Mouse (Mus musculus) liver, postnatal 0 days (tissue): ENCODE results near the gene 0610040J01Rik. TPM values are rescaled to one million over a fixed set of nuclear protein-coding genes. Genes with fewer than 3 reads are reported as not detected.

Experiments used
- ATAC-seq: fragments of 200-750 bp; cut with Nextera tagmentation; 2 replicates; pipeline ENCODE4 v1.8.0; 2017; ENCODE audit warnings: mild to moderate bottlenecking, moderate library complexity
- DNase-seq: peaks from one replicate; pipeline ENCODE4 v3.0.0-alpha.2; 2016
- H3K27ac ChIP-seq: fragments of 300-500 bp; sonication (generic); 2 replicates; pipeline ENCODE4 v1.5.1; 2014; ENCODE audit warnings: antibody characterized with exemption, moderate library complexity, mild to moderate bottlenecking, low read depth
- H3K27me3 ChIP-seq: fragments of 300-500 bp; sonication (generic); 2 replicates; pipeline ENCODE4 v1.6.1; 2014; ENCODE audit warnings: low read length, control low read depth, mixed read lengths; ENCODE audit not compliant: insufficient read depth
- H3K36me3 ChIP-seq: fragments of 300-500 bp; sonication (generic); replicated peaks from 2 replicates; pipeline ENCODE4 v1.6.1; 2014; ENCODE audit warnings: mild to moderate bottlenecking, control low read depth, low read length, moderate library complexity, mixed read lengths; ENCODE audit not compliant: insufficient read depth
- H3K4me1 ChIP-seq: fragments of 300-500 bp; sonication (generic); 2 replicates; pipeline ENCODE4 v1.6.1; 2014; ENCODE audit warnings: antibody characterized with exemption, mild to moderate bottlenecking, control low read depth; ENCODE audit not compliant: insufficient read depth
- H3K4me2 ChIP-seq: fragments of 300-500 bp; sonication (generic); 2 replicates; pipeline ENCODE4 v1.6.1; 2014; ENCODE audit warnings: low read depth, mild to moderate bottlenecking, low read length, moderate library complexity, mixed read lengths
- H3K4me3 ChIP-seq: fragments of 300-500 bp; sonication (generic); 2 replicates; pipeline ENCODE4 v1.5.1; 2014; ENCODE audit warnings: low read depth, low read length
- H3K9ac ChIP-seq: fragments of 300-500 bp; sonication (generic); replicated peaks from 2 replicates; pipeline ENCODE4 v1.6.1; 2014; ENCODE audit warnings: mild to moderate bottlenecking, moderate library complexity
- H3K9me3 ChIP-seq: fragments of 300-500 bp; sonication (generic); 2 replicates; pipeline ENCODE4 v1.6.1; 2016; ENCODE audit warnings: mild to moderate bottlenecking, control low read depth, low read length, mixed read lengths
- CTCF ChIP-seq: sonication (generic); IDR thresholded peaks from 2 replicates; pipeline ENCODE4 v1.5.1; 2016; ENCODE audit warnings: antibody characterized with exemption, low read depth
- EP300 ChIP-seq: IDR thresholded peaks from 2 replicates; pipeline ENCODE4 v1.6.1; 2016; ENCODE audit warnings: antibody characterized with exemption, low read depth, mild to moderate bottlenecking
- WGBS: fragments of 180-500 bp; shearing (Covaris S2); extraction: QIAGEN DNeasy Blood & Tissue Kit; methylation state at CpG from one replicate; pipeline ENCODE4 v1.1.7; 2014; ENCODE audit not compliant: insufficient replicate concordance; 5-methylcytosine and 5-hydroxymethylcytosine counted together
- polyA plus RNA-seq: library from polyadenylated mRNA; unstranded; fragments of >200 nt; fragmentation: Nextera tagmentation; extraction: Ambion mirVana; gene quantifications from 2 replicates; pipeline ENCODE4 v1.2.1, GENCODE M21; 2015

0610040J01Rik gene
- polyA plus RNA-seq, 1 experiment from 2014 or later = 31.7 TPM

GRCm38 (mm10) chr5:63773603-63774002 lies 38.6 kb upstream of the 0610040J01Rik start:
- H3K4me3 ChIP-seq = no peak overlapping the region
- 70% methylated on average over 1 of the region's 1 CpGs for WGBS
- no peaks in the 10 kb centered on the region for H3K4me1 ChIP-seq
- no peaks in the 10 kb centered on the region for H3K9me3 ChIP-seq
- no peak for DNase-seq
- no peak for ATAC-seq
- no peaks in the 10 kb centered on the region for H3K27me3 ChIP-seq
- no peaks in the 10 kb centered on the region for H3K36me3 ChIP-seq
- no peak for TF ChIP-seq EP300
- TF ChIP-seq CTCF = no peak
- no peak overlapping the region for H3K27ac ChIP-seq
- no peak overlapping the region for H3K9ac ChIP-seq
- no peak overlapping the region for H3K4me2 ChIP-seq

- Histone ChIP-seq H3K4me1 (no peaks in the 10 kb centered on the region), H3K4me2 (peak overlapping the region; percentile 52), H3K4me3 (no peak overlapping the region), H3K9me3 (no peaks in the 10 kb centered on the region), H3K36me3 (no peaks in the 10 kb centered on the region), H3K27ac (peak overlapping the region; percentile 48; the same call in 1 of the 2 replicates), H3K27me3 (no peaks in the 10 kb centered on the region), H3K9ac (no peak overlapping the region)
- WGBS = 52% methylated on average over 10 of the region's 10 CpGs
- peak; percentile 70 for ATAC-seq
- no peak for TF ChIP-seq CTCF
- no peak for TF ChIP-seq EP300
- DNase-seq = peak; percentile 27
These were observed 23.9 kb upstream of the 0610040J01Rik start for GRCm38 (mm10) chr5:63788156-63788826.

- Histone ChIP-seq H3K4me1 (peaks cover 17% of the 10 kb centered on the region), H3K27me3 (no peaks in the 10 kb centered on the region), H3K9me3 (no peaks in the 10 kb centered on the region), H3K4me3 (peak overlapping the region; percentile 61), H3K9ac (peak overlapping the region; percentile 63), H3K36me3 (no peaks in the 10 kb centered on the region), H3K4me2 (peak overlapping the region; percentile 94), H3K27ac (peak overlapping the region; percentile 84)
- no peak for TF ChIP-seq EP300
- no peak for TF ChIP-seq CTCF
- WGBS = 1% methylated on average over 26 of the region's 26 CpGs
- DNase-seq (no peak), ATAC-seq (no peak)
These were observed 324 bp downstream of the 0610040J01Rik start for GRCm38 (mm10) chr5:63812509-63812865.

GRCm38 (mm10) chr5:63816643-63817042 lies 4.5 kb downstream of the 0610040J01Rik start:
- Histone ChIP-seq H3K4me3 (no peak overlapping the region), H3K27ac (no peak overlapping the region), H3K4me1 (peaks cover 42% of the 10 kb centered on the region), H3K36me3 (no peaks in the 10 kb centered on the region), H3K9me3 (no peaks in the 10 kb centered on the region), H3K27me3 (no peaks in the 10 kb centered on the region), H3K9ac (no peak overlapping the region), H3K4me2 (no peak overlapping the region)
- ATAC-seq = peak; percentile 7; the same call in 1 of the 2 replicates
- WGBS = 67% methylated on average over 7 of the region's 7 CpGs
- TF ChIP-seq CTCF (no peak), EP300 (no peak)
- no peak for DNase-seq

GRCm38 (mm10) chr5:63817270-63817669 lies 5.1 kb downstream of the 0610040J01Rik start:
- ATAC-seq (no peak), DNase-seq (no peak)
- Histone ChIP-seq H3K36me3 (no peaks in the 10 kb centered on the region), H3K4me1 (peaks cover 48% of the 10 kb centered on the region), H3K4me3 (no peak overlapping the region), H3K4me2 (no peak overlapping the region), H3K27me3 (no peaks in the 10 kb centered on the region), H3K9me3 (no peaks in the 10 kb centered on the region), H3K9ac (no peak overlapping the region), H3K27ac (peak overlapping the region; percentile 53; the same call in 1 of the 2 replicates)
- TF ChIP-seq CTCF = no peak
- no peak for TF ChIP-seq EP300
- WGBS = 64% methylated on average over 5 of the region's 5 CpGs

- DNase-seq (no peak), ATAC-seq (no peak)
- Histone ChIP-seq H3K9ac (no peak overlapping the region), H3K9me3 (no peaks in the 10 kb centered on the region), H3K4me1 (peaks cover 49% of the 10 kb centered on the region), H3K27me3 (no peaks in the 10 kb centered on the region), H3K27ac (no peak overlapping the region; the same call in 1 of the 2 replicates), H3K4me2 (no peak overlapping the region), H3K36me3 (no peaks in the 10 kb centered on the region), H3K4me3 (no peak overlapping the region)
- WGBS = 59% methylated on average over 4 of the region's 4 CpGs
- TF ChIP-seq CTCF (no peak), EP300 (no peak)
These were observed 6.8 kb downstream of the 0610040J01Rik start for GRCm38 (mm10) chr5:63818975-63819374.
